Comparison of ENCODE assay signal across 8 mouse cellular contexts in genomic region chr4:154904185-154905071, GRCm38 (mm10). TPM values are rescaled to one million over a fixed set of nuclear protein-coding genes. Genes with fewer than 3 reads are reported as not detected.
A peak's percentile ranks its signal among the peaks of the same experiment; 100 is the strongest.
DNase-seq lines count a peak whose midpoint lies in the region; ATAC-seq and TF ChIP-seq lines count a peak whose summit lies in the region.

No protein-coding gene starts in this region.

- H3K4me3 ChIP-seq in hindbrain, postnatal 0 days (ENCODE audit: low read length), result peak overlapping the region; percentile 29

- peak; percentile 70 to 92 for DNase-seq in adrenal gland, adult (ENCODE audit: inconsistent age in 2 of 2, low spot score in 1 of 2)
- peak; percentile 82 to 87 for DNase-seq in cerebellum, postnatal 36 days
- DNase-seq in frontal cortex, postnatal 25 days (ENCODE audit: low spot score in 2 of 2), result peak; percentile 69 to 70
- DNase-seq in hindbrain, postnatal 0 days (ENCODE audit: low spot score), result peak; percentile 88
- peak; percentile 74 to 86 for DNase-seq in left cerebral cortex, adult 18-20 months (ENCODE audit: low spot score in 2 of 2)
- DNase-seq in lung, postnatal 36 days, result peak; percentile 94
- DNase-seq in right cerebral cortex, postnatal 10 days (ENCODE audit: low spot score in 2 of 2), result peak; percentile 91 to 95
- peak; percentile 83 for DNase-seq in yolk sac, embryonic 10.5 days (ENCODE audit: low spot score)

- H3K9ac ChIP-seq in hindbrain, postnatal 0 days (replicated peaks; ENCODE audit: low read length), result peak overlapping the region; percentile 28; the same call in 1 of the 2 replicates

- ATAC-seq in hindbrain, postnatal 0 days, result peak; percentile 92

- peak overlapping the region; percentile 60 for H3K4me2 ChIP-seq in hindbrain, postnatal 0 days (ENCODE audit: low read depth, low read length)

- H3K9me3 ChIP-seq in hindbrain, postnatal 0 days (ENCODE audit: low read length), result no peaks in the 10 kb centered on the region

- no peaks in the 10 kb centered on the region for H3K4me1 ChIP-seq in hindbrain, postnatal 0 days (ENCODE audit: insufficient read depth, low read length)

- 5% methylated on average over 16 of the region's 16 CpGs for WGBS in hindbrain, postnatal 0 days

- no peak for TF ChIP-seq CTCF in hindbrain, postnatal 0 days (IDR thresholded peaks at IDR 0.05; ENCODE audit: low read depth)

- H3K36me3 ChIP-seq in hindbrain, postnatal 0 days (ENCODE audit: insufficient read depth, low read length), result no peaks in the 10 kb centered on the region

- no peak overlapping the region for H3K27ac ChIP-seq in hindbrain, postnatal 0 days

- H3K27me3 ChIP-seq in hindbrain, postnatal 0 days (ENCODE audit: insufficient read depth, low read length), result no peaks in the 10 kb centered on the region

RNA-seq across cellular contexts. Expression of gene Fam213b, which starts 5.5 kb away (rescaled TPM):
- 33.5 and 47.3 TPM in 2 replicates for total RNA-seq in hindbrain, postnatal 0 days (2014; rRNA removed)
- polyA plus RNA-seq in hindbrain, postnatal 0 days (2015; fragmentation: Nextera tagmentation; extraction: Ambion mirVana), result 78.2 and 83.8 TPM in 2 replicates
- 10 to 100 TPM; 67.7 to 70.2 TPM for total RNA-seq in left cerebral cortex, adult 18-20 months (2021)

RNA-seq across cellular contexts. Expression of gene Tnfrsf14, which starts 23.9 kb away (rescaled TPM):
- 0.52 TPM in 1 of 2 replicates, not detected in the other for total RNA-seq in hindbrain, postnatal 0 days (2014; rRNA removed)
- 0.16 and 0.29 TPM in 2 replicates for polyA plus RNA-seq in hindbrain, postnatal 0 days (2015; fragmentation: Nextera tagmentation; extraction: Ambion mirVana)
- total RNA-seq in left cerebral cortex, adult 18-20 months (2021), result 1 to 10 TPM; 2.0 to 2.1 TPM

RNA-seq across cellular contexts. Expression of gene Mmel1, which starts 35.0 kb away (rescaled TPM):
- 1.0 and 1.6 TPM in 2 replicates for total RNA-seq in hindbrain, postnatal 0 days (2014; rRNA removed)
- 0.93 TPM in 2 replicates for polyA plus RNA-seq in hindbrain, postnatal 0 days (2015; fragmentation: Nextera tagmentation; extraction: Ambion mirVana)
- under 1 TPM; 0.60 to 0.70 TPM for total RNA-seq in left cerebral cortex, adult 18-20 months (2021)

RNA-seq across cellular contexts. Expression of gene Hes5, which starts 56.3 kb away (rescaled TPM):
- total RNA-seq in hindbrain, postnatal 0 days (2014; rRNA removed), result 149 and 177 TPM in 2 replicates
- 106 and 122 TPM in 2 replicates for polyA plus RNA-seq in hindbrain, postnatal 0 days (2015; fragmentation: Nextera tagmentation; extraction: Ambion mirVana)
- total RNA-seq in left cerebral cortex, adult 18-20 months (2021), result 10 to 100 TPM; 35.7 to 36.1 TPM

RNA-seq across cellular contexts. Expression of gene Pank4, which starts 59.5 kb away (rescaled TPM):
- 34.5 and 40.9 TPM in 2 replicates for total RNA-seq in hindbrain, postnatal 0 days (2014; rRNA removed)
- polyA plus RNA-seq in hindbrain, postnatal 0 days (2015; fragmentation: Nextera tagmentation; extraction: Ambion mirVana), result 25.2 and 28.1 TPM in 2 replicates
- 10 to 100 TPM; 38.3 to 46.8 TPM for total RNA-seq in left cerebral cortex, adult 18-20 months (2021)
